Mouse (Mus musculus): Measurements from ENCODE around the gene Sept1.
A peak's percentile ranks its signal among the peaks of the same experiment; 100 is the strongest.
"Not testable (repeated sequence)": the region's sequence is repeated elsewhere in the genome, so short reads cannot be mapped to it uniquely, and the experiment has no call there.

Sept1 gene

GRCm38 (mm10) chr7:127253821-127254769, 21.2 kb upstream of the Sept1 start:
- peak; percentile 85 for DNase-seq (ENCODE audit: low spot score)

- DNase-seq (ENCODE audit: low spot score): no peak
Observed at GRCm38 (mm10) chr7:127253341-127253740, 20.4 kb upstream of the Sept1 start.

- no peak for DNase-seq (ENCODE audit: low spot score)
Observed at GRCm38 (mm10) chr7:127252414-127252813, 19.5 kb upstream of the Sept1 start.

GRCm38 (mm10) chr7:127250511-127250910, 17.6 kb upstream of the Sept1 start:
- not testable (repeated sequence) for DNase-seq (ENCODE audit: low spot score)

- no peak for DNase-seq (ENCODE audit: low spot score)
Observed at GRCm38 (mm10) chr7:127244658-127245510, 12.0 kb upstream of the Sept1 start.

- peak; percentile 88 for DNase-seq (ENCODE audit: low spot score)
Observed at GRCm38 (mm10) chr7:127243870-127244657, 11.1 kb upstream of the Sept1 start, which contains the start of gene Zfp771. Gene Zfp771, plus strand, starts transcription at chr7:127244274.

GRCm38 (mm10) chr7:127243361-127243867, 10.5 kb upstream of the Sept1 start:
- no peak for DNase-seq (ENCODE audit: low spot score)

- DNase-seq (ENCODE audit: low spot score): no peak
Observed at GRCm38 (mm10) chr7:127234777-127235176, 1.8 kb upstream of the Sept1 start.

- DNase-seq (ENCODE audit: low spot score): no peak
Observed at GRCm38 (mm10) chr7:127233765-127234164, 835 bp upstream of the Sept1 start.

GRCm38 (mm10) chr7:127233368-127233749, 429 bp upstream of the Sept1 start:
- no peak for DNase-seq (ENCODE audit: low spot score)

GRCm38 (mm10) chr7:127231826-127232621, 906 bp downstream of the Sept1 start:
- no peak for DNase-seq (ENCODE audit: low spot score)

GRCm38 (mm10) chr7:127231376-127231775, 1.6 kb downstream of the Sept1 start:
- DNase-seq (ENCODE audit: low spot score): no peak

- peak; percentile 72 for DNase-seq (ENCODE audit: low spot score)
Observed at GRCm38 (mm10) chr7:127228615-127229303, 4.2 kb downstream of the Sept1 start.

- no peak for DNase-seq (ENCODE audit: low spot score)
Observed at GRCm38 (mm10) chr7:127225147-127225995, 7.6 kb downstream of the Sept1 start.

- no peak for DNase-seq (ENCODE audit: low spot score)
Observed at GRCm38 (mm10) chr7:127224616-127225015, 8.3 kb downstream of the Sept1 start.

- no peak for DNase-seq (ENCODE audit: low spot score)
Observed at GRCm38 (mm10) chr7:127223515-127224478, 9.1 kb downstream of the Sept1 start.

GRCm38 (mm10) chr7:127223106-127223505, 9.8 kb downstream of the Sept1 start:
- no peak for DNase-seq (ENCODE audit: low spot score)

- no peak for DNase-seq (ENCODE audit: low spot score)
Observed at GRCm38 (mm10) chr7:127220440-127220839, 12.5 kb downstream of the Sept1 start.

All from ovary, postnatal 14 days (tissue).